Mouse (Mus musculus): ENCODE data around the gene Gm20388.

DNA sequence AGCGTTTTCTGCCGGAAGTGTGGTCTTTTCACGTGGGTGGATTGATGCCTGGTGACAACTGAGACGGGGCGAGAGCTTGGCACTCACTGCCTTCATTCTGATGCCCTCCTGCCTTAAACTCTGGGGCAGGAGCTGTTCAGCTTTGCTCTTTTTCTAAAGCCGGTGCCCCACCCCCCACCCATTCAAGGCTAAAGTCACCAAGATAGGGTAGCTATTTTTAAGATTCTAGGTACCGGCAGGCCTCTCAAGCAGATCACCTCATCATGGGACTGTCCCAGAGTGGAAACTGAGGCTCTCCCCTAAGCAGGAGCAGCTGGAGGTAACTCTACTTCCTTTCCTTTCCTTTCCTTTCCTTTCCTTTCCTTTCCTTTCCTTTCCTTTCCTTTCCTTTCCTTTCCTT lies 4260.0 kb downstream of the Gm20388 start:
- TF ChIP-seq CTCF (IDR thresholded peaks at IDR 0.05; ENCODE audit: low read depth) (no peak), EP300 (optimal IDR thresholded peaks at IDR 0.05) (no peak)
